Mouse (Mus musculus) cerebellum, adult 2 months (tissue): ENCODE measurements at regions not wholly inside any gene's neighbourhood (a gene's known extent, or its start where the extent isn't known, plus 50 kb on each side); places are given as distances from the start of the nearest gene placed in this dataset.
A peak's percentile ranks its signal among the peaks of the same experiment; 100 is the strongest.

Experiments used
- DNase-seq, 2 experiments: peaks; one replicate each; pipeline ENCODE4 v3.0.0; 2021
- H3K27ac ChIP-seq: fragments of 200-500 bp; 2 replicates; pipeline ENCODE4 v1.5.1; 2012; ENCODE audit warnings: low read length, control low read depth, inconsistent platforms; ENCODE audit not compliant: insufficient read depth
- H3K27me3 ChIP-seq: fragments of 200-500 bp; 2 replicates; pipeline ENCODE4 v1.6.1; 2012; ENCODE audit warnings: inconsistent platforms, mild to moderate bottlenecking, low read length, moderate library complexity; ENCODE audit not compliant: control insufficient read depth, insufficient read depth
- H3K4me1 ChIP-seq: fragments of 200-500 bp; 2 replicates; pipeline ENCODE4 v1.6.1; 2011; ENCODE audit warnings: low read length; ENCODE audit not compliant: control insufficient read depth, insufficient read depth
- H3K4me3 ChIP-seq: fragments of 200-500 bp; replicated peaks from 2 replicates; pipeline ENCODE3; 2011; ENCODE audit warnings: mild to moderate bottlenecking, low read depth, low read length, control low read depth; ENCODE audit not compliant: insufficient read depth
- CTCF ChIP-seq: fragments of 200-500 bp; IDR thresholded peaks from 2 replicates; pipeline ENCODE4 v1.5.1; 2011; ENCODE audit warnings: low read depth, mild to moderate bottlenecking, control low read depth, low read length, moderate library complexity, borderline replicate concordance; ENCODE audit not compliant: insufficient read depth
- POLR2A ChIP-seq: fragments of 200-500 bp; IDR thresholded peaks from 2 replicates; pipeline ENCODE4 v1.6.1; 2011; ENCODE audit warnings: low read length, control low read depth, borderline replicate concordance; ENCODE audit not compliant: insufficient read depth
- WGBS: fragments of 180-500 bp; shearing (Covaris S2); methylation state at CpG from one replicate; pipeline ENCODE4 v1.1.7; 2018; 5-methylcytosine and 5-hydroxymethylcytosine counted together

DNA sequence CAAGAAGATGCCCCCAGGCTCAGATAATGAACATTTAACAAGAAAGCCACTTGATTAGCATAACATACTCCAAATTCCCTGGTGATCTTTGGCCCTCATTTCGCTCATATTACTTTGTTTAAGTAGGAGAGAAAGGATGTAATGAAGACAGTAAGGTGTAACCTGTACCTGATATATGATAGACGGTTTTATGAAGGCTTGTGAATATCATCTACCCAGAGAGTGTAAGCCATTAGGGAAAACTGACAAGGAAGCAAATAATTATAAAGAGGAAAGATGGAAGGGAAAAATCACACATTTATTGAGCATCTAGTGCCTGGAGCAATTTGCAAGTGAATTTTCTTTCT is 2557.8 kb upstream of the Gm6569 start:
- TF ChIP-seq POLR2A: no peak
- DNase-seq: no peak
- Histone ChIP-seq H3K27ac (no peak overlapping the region), H3K27me3 (no peaks in the 10 kb centered on the region), H3K4me1 (no peaks in the 10 kb centered on the region), H3K4me3 (no peak overlapping the region)
- 55% methylated on average over 2 of the region's 2 CpGs for WGBS

DNA sequence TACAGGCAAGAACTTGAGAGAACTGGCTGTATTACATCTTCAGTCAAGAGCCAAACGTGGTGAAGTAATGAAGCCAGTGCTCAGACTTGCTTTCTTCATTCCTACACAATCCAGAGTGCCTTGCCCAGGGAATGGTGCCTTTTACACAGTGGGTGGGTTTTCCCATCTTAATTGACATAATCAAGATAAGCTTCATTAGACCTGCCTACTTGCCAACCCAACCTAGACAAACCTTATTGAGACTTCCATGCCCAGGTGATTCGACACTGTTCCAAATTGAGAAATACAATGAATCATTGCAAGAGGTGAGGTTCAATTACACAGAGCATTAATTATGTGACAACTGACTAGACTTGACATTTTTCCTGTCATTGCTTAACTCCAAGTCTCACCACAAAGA is 2557.0 kb upstream of the Gm6569 start:
- H3K4me1 ChIP-seq: no peaks in the 10 kb centered on the region
- no peaks in the 10 kb centered on the region for H3K27me3 ChIP-seq
- H3K27ac ChIP-seq: no peak overlapping the region
- H3K4me3 ChIP-seq: no peak overlapping the region
- TF ChIP-seq CTCF (no peak), POLR2A (no peak)
- WGBS: 76% methylated on average over 2 of the region's 2 CpGs
- no peak for DNase-seq

DNA sequence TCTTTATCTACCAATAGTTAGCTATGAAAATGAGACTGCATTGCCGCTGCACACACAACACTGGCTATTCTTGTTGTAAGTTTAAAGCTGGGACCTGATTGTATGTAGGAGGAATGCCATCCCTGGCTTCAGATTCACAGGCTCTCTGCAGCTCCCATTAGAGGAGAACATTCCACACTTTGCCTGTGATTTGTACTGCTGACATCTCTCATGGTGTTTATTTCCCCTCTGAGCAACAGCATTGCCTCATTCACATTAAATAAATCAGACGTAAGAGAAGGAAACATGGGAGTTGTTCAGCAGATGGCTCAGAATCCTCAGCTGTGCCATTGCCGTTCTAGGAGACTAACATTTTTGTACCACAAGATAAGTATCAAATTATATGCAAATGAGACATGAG is 2550.6 kb upstream of the Gm6569 start:
- H3K27ac ChIP-seq: no peak overlapping the region
- DNase-seq: no peak
- H3K4me1 ChIP-seq: no peaks in the 10 kb centered on the region
- no peak overlapping the region for H3K4me3 ChIP-seq
- TF ChIP-seq CTCF (no peak), POLR2A (no peak)
- 77% methylated on average over 3 of the region's 3 CpGs for WGBS
- H3K27me3 ChIP-seq: no peaks in the 10 kb centered on the region

DNA sequence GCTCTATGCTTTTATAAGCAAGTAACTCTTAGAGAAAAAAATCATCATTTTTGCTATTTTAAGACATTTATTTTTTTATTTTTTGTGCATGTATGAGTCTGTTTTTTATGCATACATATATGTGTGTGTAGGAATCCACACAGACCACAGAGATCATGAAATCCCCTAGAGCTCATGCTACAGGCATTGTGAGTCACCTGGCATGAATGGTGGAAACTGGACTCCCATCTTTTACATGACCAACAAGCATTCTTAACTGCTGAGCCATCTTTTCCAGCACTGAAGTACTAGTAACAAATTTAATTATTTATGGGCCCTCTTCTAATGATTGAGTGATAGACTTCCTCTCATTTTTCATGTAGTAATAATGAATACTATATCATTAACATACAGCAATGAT is 2531.8 kb upstream of the Gm6569 start:
- no peak overlapping the region for H3K4me3 ChIP-seq
- no peaks in the 10 kb centered on the region for H3K4me1 ChIP-seq
- H3K27me3 ChIP-seq: no peaks in the 10 kb centered on the region
- no peak for TF ChIP-seq POLR2A
- no peak for TF ChIP-seq CTCF
- H3K27ac ChIP-seq: no peak overlapping the region
- DNase-seq: no peak

DNA sequence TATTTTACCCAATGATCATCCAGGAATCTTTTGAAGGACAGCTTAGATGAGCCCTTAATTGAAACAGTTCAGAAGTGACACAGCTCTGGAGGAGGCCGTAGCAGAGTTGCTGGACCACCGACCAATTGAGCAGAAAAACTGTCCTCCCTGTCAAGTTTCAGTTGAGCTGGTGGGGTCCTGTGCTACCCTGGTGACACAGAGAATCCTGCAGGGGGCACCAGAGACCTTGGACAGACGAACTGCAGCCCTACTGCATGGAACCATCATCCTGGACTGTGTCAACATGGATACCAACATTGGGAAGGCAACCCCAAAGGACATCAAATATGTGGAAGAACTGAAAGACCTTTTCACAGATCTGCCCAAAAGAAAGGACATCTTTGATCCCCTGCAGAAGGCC is 2524.1 kb upstream of the Gm6569 start:
- DNase-seq: no peak
- H3K27me3 ChIP-seq: no peaks in the 10 kb centered on the region
- WGBS: 60% methylated on average over 3 of the region's 3 CpGs
- H3K4me1 ChIP-seq: no peaks in the 10 kb centered on the region
- TF ChIP-seq POLR2A (no peak), CTCF (no peak)
- H3K4me3 ChIP-seq: no peak overlapping the region
- no peak overlapping the region for H3K27ac ChIP-seq

DNA sequence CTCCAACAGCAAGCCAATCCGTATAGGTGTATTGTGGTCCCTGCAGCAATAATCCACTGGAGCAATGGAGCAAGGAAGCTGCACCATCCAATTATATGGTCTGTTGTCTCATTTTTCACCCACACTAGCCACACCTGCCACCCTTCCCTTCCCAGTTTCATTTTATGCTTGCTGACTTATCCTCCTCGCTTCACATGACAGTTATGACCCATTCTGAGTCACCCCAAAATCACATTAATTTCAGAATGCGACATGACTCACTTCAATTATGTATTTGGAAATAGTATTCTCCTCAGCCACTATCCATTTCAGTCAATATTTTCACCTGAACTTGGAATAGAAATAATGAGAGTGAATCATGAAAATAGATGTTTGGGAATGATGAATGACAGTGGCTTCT is 2507.8 kb upstream of the Gm6569 start:
- DNase-seq: no peak
- no peak overlapping the region for H3K27ac ChIP-seq
- TF ChIP-seq POLR2A: no peak
- no peak for TF ChIP-seq CTCF
- no peaks in the 10 kb centered on the region for H3K4me1 ChIP-seq
- H3K4me3 ChIP-seq: no peak overlapping the region
- 73% methylated on average over 3 of the region's 3 CpGs for WGBS
- no peaks in the 10 kb centered on the region for H3K27me3 ChIP-seq

DNA sequence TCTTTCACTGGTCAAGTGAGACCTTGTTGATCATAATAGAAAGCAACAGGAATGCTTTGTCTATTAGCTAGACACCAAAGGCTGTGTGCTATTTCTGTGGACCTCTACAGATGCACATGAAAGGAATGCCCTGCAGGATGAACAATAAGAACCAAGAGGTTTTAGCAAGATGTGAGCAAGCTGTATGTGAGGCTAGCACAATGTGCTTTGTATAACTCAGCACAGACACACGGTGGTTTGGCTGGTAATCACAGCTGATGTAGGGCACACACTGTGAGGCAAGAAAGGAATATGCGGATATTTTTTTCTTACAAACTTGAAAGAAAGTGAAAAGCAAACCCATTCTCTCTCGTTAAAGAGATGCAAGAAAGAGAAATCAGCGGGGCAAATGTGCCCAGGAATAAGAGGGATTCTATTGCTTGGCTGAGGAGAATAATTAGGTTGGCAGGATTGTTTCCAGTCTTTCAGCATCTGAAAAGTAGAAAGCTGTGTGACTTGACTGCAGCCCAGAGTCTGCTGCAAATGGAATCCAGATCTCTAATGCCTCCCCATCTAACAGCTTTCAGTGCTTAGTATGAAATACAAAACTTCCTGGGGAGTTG is 2476.1 kb upstream of the Gm6569 start:
- H3K27me3 ChIP-seq: no peaks in the 10 kb centered on the region
- TF ChIP-seq POLR2A (no peak), CTCF (no peak)
- DNase-seq: no peak
- H3K4me1 ChIP-seq: no peaks in the 10 kb centered on the region
- 16% methylated on average over 4 of the region's 4 CpGs for WGBS
- no peak overlapping the region for H3K27ac ChIP-seq
- H3K4me3 ChIP-seq: no peak overlapping the region

DNA sequence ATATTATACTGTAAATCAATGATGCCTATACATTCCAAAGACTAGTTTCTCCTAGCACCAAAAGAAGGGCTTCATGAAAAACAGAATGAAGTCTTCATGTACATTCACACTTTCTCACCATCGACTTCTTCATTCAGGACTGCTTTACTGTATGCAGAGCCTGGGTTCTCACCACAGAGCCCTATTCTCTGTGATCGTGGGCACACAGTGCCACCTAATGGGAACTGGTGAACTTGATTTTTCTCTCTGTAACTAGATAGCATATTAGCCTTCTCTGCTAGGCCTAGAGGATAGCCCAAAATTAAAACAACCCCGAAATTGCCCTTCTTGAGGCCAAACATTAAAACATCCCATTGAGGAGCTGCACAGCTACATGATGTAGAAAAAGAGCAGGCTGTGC is 2458.6 kb upstream of the Gm6569 start:
- peak; percentile 3 to 17 for DNase-seq
- no peak for TF ChIP-seq POLR2A
- peak; percentile 34; the same call in 1 of the 2 replicates for TF ChIP-seq CTCF
- WGBS: 19% methylated on average over 3 of the region's 3 CpGs

More for the DNA sequence above, 2458.6 kb upstream of the Gm6569 start:
- Histone ChIP-seq H3K27me3 (no peaks in the 10 kb centered on the region), H3K4me1 (no peaks in the 10 kb centered on the region), H3K4me3 (no peak overlapping the region), H3K27ac (no peak overlapping the region)
